Mouse (Mus musculus): ENCODE measurements around the gene Robo2. TPM values are rescaled to one million over a fixed set of nuclear protein-coding genes. Genes with fewer than 3 reads are reported as not detected.

Gene Robo2
- polyA plus RNA-seq, 1 experiment = 6.6 TPM

DNA sequence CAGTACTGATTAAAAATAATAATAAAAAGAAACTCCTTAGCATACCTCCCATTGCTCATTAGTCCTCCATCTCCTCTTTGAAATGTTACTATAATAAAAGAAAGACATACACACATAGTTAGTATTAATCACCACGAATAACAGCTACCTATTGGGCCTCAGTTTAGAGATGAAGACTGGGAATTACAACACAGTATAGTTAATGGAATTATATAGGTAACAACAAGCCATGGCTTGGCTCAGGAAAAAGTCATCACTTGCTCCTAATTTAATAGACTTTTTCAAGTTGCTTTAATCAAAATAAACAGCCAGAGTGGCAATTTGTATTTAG lies 471.4 kb downstream of the Robo2 start:
- no peak for DNase-seq (ENCODE audit: low spot score)

DNA sequence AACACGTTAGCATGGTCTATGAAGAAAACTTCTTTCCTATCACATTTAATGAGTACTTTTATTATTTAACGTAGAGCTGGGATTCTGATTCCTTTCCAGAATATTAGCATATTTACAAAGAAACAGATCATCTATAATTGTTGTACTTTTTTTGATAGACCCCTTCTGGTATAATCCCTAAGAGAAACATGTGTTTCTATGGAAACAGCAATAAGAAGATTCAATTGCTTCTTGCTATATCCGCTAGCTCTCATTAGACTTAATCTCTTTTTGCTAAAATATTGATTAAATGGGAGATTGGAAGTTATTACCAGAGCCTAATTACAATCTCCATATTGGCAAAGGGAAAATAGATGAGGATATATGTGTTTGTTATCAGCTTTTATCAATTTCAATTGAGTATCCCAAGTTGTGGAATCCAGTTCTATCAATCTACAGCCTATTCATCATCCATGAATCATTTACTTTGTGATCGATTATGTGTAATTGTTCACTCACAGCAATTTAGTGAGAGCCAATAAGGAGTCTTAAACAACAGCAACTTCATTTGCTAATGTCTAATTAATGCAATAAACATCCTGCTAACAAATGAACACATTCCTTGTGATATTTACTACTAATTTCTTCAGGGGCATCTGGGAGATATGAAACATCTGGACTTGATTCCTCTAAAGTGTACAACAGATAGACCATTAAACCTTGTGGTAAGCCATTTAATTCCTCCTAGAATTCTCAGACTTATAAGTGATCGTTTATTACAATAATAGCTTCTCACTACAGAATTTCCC lies 472.0 kb downstream of the Robo2 start:
- no peak for DNase-seq (ENCODE audit: low spot score)

DNA sequence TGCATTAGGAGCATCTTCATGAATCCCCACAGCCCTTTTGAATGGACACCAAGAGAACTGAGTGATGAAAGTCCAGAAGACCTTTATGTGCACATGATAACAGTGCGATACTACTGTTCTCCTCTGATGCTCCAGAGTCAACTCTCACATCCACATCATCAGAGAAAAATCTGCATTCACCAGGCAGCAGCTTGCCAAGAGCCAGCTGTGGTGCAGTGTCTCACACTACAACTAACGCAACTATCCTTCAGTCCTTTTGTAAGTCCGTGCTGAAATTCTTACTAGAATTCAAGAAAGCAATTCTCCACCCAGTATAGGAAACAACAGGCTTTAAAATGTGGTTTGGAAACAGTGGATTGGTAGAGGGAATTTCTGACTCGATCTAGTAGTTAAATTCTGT lies 481.3 kb downstream of the Robo2 start:
- DNase-seq (ENCODE audit: low spot score) = no peak

DNA sequence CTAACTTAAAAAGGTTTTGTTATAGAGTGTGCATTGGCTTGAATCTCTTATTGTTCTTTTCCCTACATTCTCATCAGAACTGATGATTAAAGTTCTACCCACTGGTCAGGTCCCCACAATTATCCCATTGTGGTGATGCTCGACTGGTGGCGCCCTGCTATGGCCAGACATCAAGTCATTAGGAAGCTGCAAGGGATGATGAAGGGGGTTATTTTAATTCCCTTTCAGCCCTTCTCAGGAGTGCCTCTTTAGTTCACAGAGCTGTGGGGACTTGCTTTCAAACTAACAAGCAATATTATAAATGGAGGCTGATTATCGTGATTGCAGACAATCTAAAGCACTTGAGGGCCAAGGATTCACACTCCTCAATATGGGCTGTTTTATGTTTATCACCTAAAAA lies 484.1 kb downstream of the Robo2 start:
- no peak for DNase-seq (ENCODE audit: low spot score)

DNA sequence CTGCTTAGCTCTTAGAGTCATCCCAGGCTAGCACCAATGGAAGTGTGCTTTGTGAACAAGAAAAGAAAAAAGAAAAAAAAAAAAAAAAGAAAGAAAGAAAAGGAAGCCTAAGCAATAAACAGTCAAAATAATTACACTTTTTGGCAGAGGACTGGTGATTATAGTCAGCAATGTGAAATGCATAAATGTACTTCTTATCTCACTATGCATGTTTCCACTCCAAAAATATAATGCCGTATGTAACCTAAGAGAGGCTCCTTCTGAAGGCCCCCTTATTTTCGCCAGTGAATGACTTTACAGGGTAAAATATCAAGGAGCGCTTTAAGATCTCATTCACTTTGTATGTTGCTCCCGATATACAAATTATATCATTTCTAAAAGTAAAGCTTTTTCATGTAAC lies 496.2 kb downstream of the Robo2 start:
- DNase-seq (ENCODE audit: low spot score) = no peak

DNA sequence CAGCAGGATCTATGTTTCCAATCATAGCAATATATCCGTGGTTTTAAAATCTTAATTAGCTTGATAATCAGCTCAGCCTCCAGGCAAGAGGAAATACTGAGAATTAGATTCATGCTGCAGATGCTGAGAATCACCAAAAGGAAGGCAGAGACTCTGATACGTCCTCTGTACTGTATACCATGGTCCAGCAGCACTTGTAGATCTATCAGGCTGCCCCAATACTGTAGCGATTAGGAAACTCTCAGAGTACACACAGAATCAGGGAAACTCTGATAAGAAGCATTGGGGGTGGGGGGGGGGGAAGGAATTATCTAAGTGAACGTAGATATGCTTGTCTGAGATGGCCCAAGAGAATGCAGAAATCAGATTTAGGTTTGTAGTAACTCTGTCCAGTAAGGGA lies 496.7 kb downstream of the Robo2 start:
- DNase-seq (ENCODE audit: low spot score) = no peak

DNA sequence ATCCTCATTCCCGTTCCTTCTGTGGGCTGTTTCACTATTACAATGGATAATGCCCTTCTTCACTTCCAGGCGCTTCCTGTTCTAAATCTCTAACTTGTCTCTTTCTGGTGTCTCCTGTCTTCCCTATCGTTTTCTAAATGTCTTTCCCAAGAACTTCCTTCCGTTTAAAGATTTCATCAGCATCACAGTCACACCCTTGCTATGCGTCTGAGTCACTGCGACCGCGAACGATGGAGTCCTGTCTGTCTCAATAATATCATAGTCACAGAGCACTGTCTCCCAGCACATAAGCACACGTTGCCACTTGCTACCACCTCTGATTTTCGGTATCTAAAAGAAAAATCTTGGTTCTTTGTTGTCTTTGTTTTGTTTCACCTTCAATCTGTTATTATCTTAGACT lies 503.1 kb downstream of the Robo2 start:
- no peak for DNase-seq (ENCODE audit: low spot score)

DNA sequence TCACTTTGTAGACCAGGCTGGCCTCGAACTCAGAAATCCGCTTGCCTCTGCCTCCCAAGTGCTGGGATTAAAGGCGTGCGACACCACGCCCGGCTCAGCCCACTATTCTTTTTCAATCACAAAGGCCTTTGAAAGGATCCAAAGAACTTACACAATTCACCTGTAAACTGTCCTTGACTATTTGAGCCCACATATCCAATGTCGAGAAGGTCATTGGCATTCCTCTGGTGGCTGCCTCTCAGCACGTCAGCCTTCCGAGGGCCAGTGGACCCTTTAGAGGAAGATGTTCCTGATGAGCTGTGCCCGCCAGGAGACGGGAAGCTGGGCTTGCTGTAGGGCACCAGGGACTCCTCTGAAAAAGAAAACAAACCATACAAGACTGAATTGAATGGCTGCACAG lies 514.8 kb downstream of the Robo2 start:
- no peak for DNase-seq (ENCODE audit: low spot score)

DNA sequence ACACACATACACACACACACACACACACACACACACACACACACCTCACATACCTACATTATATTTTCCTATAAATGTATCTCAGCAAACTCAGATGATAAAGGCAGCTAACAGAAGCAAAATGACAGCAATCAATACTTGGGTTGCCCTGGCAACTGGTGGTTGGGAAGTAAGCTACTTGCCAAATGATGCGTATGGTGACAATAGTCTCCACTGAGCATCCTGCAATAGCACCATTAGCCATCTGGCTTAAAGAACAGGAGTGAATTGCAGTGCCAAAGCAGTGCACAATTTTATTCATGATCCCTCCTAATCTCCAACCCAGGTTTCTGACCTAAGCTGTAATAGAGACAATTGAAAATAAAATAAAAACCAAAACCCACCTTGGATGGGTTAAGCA lies 529.7 kb downstream of the Robo2 start:
- no peak for DNase-seq (ENCODE audit: low spot score)

DNA sequence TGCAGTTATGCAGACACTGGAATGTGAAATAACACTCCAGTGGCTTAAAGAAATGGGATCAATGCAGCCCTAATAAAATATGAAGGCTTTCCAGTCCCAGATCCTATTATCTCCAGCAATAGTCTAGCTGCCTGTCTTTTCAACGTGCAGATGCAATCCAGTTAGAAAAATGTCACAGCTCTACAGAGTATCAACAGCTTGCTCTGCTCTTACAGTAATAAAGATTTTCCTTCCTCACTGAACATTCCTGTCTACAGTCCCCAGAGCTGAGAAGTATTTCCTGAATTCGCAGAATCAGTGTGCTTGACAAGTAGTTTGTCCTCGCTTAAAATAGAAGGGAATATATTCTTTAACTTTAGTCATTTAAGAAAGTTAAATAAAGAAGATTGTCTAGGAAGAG lies 533.7 kb downstream of the Robo2 start:
- DNase-seq (ENCODE audit: low spot score) = no peak

DNA sequence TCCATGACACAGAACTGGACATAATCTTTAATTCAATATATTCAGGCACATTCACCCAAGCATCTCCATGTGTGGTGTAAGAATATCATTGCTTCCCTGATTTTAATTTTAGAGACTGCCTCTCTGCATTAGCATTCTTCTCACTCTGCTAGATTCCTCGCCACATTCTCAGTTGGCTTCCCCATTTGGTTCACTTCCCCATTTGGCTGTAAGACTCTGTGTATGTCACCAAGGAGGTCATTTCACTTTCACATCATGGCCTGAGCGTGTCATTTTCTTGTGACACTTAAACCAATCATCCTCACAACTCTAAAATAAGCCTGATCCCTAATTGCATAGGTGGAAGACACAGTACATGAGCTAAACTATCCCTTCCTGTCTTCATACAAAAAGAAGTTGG lies 536.6 kb downstream of the Robo2 start:
- no peak for DNase-seq (ENCODE audit: low spot score)

DNA sequence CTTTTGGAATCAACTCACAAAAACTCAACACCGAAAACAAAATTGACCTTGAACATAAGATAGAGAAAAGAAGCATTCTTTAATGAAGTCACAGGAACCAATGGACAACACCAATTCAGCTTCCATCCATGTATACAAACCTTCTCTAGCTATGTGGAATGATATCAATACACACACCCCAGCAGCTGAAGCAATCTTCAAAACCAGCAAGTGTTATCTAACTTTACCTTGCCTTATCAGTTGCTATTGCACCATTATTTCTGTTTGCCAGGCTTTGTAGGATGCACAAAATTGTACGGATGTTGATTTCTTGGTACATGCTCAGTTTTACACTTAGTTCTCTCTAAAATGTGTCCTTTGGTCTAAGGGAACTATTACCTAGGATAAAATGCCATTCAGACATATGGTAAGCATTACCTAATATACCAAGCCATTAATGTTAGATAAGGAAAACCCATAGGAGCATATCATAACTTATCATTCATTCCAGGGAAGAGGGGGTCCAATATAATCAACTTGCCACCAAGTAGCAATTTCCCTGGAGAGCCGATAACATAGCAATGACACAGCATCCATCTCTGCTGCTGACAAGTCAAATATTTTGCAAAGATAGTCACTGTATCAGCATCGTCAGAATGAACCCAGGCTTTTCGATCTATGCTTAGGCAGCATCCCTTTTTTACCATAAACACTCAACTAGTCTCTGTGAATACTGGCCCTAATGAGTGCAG lies 537.6 kb downstream of the Robo2 start:
- DNase-seq (ENCODE audit: low spot score) = no peak

DNA sequence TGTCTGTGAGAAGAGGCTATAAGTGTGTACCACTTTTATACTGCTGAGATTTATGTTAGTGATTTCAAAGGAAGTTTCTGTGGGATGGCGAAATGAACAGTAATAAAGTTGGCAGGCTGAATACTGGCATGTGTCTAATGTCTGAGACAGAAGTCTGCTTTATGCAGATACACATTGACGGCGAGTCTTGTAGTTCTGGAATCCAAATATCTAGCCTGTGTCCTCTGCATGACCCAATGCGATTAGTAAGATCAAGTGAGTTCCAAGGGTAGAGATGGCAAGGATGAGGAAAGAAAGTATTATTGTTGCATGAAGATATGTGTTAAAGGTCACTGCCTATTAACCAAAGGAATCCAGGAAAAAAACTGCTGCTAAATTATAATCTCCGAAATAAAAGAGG lies 541.3 kb downstream of the Robo2 start:
- no peak for DNase-seq (ENCODE audit: low spot score)

DNA sequence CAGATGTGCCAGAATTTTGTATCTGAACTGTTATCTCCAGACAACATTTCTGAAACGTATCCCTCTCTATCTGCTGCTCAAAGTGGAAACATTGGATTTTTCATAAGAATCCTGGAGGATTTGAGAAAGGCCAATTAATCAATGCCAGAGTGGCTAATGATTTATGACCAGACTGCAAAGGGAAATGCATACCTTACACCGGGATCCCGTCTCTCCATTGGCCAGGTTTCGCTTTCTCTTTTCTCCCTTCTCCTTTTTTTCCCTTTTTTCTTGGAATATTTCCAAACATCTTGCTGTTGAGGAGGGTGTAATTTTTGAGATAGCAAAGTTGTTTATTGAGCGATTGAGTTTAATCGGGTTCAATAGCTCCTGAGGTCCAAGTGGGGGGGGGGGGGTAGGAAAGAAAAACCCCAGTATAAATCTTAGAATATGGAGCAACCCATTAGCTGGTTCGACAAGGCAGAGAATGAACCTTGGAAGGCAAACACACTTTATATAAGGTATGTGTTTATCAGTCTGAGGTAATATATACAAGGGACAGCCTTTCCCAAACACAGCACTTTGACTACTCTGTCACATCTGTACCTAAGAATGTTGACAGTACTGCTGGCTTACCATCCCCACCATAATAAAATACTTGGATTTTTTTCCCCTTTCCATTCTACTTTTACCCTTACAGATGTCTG lies 542.0 kb downstream of the Robo2 start:
- no peak for DNase-seq (ENCODE audit: low spot score)

DNA sequence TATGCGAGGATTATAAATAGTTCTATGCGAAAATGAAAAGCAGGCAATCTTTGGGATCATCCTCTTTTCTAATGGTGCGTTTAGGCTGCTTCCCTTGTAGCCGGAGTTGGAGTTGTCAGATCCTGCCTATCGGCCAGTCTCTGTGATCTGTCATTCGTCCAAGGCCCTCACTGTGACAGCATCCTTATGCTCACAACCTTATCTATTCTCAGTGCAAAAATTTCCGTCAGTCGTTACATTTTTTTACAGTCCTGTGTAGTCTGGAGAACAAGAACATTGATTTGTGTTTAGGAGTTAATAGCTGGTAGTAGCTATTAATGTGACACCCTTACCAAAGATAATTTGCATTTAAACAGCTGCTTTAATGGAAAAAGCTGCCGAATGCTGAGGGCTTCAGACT lies 547.0 kb downstream of the Robo2 start:
- DNase-seq (ENCODE audit: low spot score) = no peak

DNA sequence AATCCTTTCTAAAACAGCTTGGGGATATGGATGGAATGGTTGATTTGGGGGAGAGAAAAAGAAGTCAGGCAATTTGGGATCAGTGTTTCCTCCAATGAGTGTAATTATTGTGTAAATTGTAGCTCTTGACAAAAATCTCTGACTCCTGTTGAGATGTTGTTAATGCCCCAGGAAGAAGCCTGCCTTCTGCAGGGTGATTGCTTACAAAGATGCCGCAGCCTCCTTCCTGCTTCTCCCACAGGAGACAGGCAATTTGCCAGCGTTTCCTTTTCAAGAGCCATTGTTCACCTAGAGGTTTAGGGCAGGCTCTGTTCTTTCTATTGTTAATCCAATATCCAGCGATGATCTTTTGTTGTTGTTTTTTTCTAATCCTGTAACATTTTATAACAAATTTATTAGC lies 547.9 kb downstream of the Robo2 start:
- no peak for DNase-seq (ENCODE audit: low spot score)

DNA sequence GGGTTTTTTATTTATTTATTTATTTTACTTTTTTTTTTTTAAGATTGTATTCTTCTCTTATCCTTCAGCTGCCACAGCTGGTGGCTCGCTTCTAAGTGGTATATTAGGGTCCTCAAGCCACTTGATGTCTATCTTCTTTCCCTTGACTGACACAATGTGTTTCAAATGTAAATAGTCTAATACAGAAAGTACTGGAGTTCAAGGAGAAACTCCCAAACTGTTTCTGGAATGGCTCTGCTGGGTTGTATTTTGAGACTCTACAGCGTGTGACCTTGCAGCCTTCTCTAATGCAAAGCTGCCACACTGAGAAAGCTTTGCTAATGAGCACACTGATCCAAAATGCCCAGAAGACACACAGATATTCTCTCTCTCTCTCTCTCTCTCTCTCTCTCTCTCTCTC lies 552.9 kb downstream of the Robo2 start:
- DNase-seq (ENCODE audit: low spot score) = no peak

DNA sequence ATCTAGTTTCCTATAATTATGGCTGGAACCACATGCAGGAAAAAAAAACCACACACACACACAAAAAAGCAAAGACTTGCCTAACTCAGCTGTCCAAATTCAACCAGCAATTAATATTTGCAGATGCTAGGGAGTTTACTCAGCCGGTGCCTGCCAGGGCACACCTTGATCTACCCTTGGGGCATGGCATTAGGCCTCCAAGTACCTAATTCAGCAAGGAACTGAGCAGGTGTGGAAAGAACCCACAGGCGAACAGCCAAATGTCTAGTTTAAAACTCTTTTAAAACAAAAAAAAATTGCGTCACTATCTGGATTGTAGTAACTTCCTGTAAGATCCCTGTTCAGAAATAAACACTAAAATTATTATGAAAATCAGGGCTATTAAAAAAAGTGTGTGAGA lies 555.8 kb downstream of the Robo2 start:
- no peak for DNase-seq (ENCODE audit: low spot score)

All from urinary bladder, adult 2 months (tissue).